Mouse (Mus musculus): ENCODE results near the gene Hsd11b1. TPM values are rescaled to one million over a fixed set of nuclear protein-coding genes. Genes with fewer than 3 reads are reported as not detected.
"Not testable (repeated sequence)": the region's sequence is repeated elsewhere in the genome, so short reads cannot be mapped to it uniquely, and the experiment has no call there.

Gene Hsd11b1
- polyA plus RNA-seq, 1 experiment = 0.12 TPM

GRCm38 (mm10) chr1:193289076-193289475 is 25.2 kb upstream of the Hsd11b1 start:
- Histone ChIP-seq H3K4me3 (ENCODE audit: insufficient read depth, poor library complexity, severe bottlenecking) (no peak overlapping the region), H3K79me2 (ENCODE audit: control insufficient read depth, insufficient read depth) (no peaks in the 10 kb centered on the region), H3K36me3 (ENCODE audit: control insufficient read depth, insufficient read depth) (no peaks in the 10 kb centered on the region), H3K27me3 (ENCODE audit: control insufficient read depth, insufficient read depth, insufficient read length) (no peaks in the 10 kb centered on the region), H3K79me3 (ENCODE audit: low read depth) (no peaks in the 10 kb centered on the region), H3ac (ENCODE audit: control insufficient read depth, insufficient read length, low read depth) (no peak overlapping the region)
- TF ChIP-seq FOSL1 (IDR thresholded peaks at IDR 0.05; ENCODE audit: insufficient read depth, low read length, poor library complexity, severe bottlenecking) = no peak

- no peak overlapping the region for H3ac ChIP-seq (ENCODE audit: control insufficient read depth, insufficient read length, low read depth)
- no peaks in the 10 kb centered on the region for H3K79me3 ChIP-seq (ENCODE audit: low read depth)
- H3K79me2 ChIP-seq (ENCODE audit: control insufficient read depth, insufficient read depth) = no peaks in the 10 kb centered on the region
- H3K4me3 ChIP-seq (ENCODE audit: insufficient read depth, poor library complexity, severe bottlenecking) = no peak overlapping the region
- TF ChIP-seq FOSL1 (IDR thresholded peaks at IDR 0.05; ENCODE audit: insufficient read depth, low read length, poor library complexity, severe bottlenecking) (no peak), CEBPB (IDR thresholded peaks at IDR 0.05; ENCODE audit: low read depth) (no peak), MAX (IDR thresholded peaks at IDR 0.05) (no peak), CTCF (IDR thresholded peaks at IDR 0.05; ENCODE audit: control insufficient read depth, insufficient read depth, insufficient read length) (no peak), MYOD1 (IDR thresholded peaks at IDR 0.05; ENCODE audit: control insufficient read depth, insufficient read length, low read depth) (no peak), MYOG (IDR thresholded peaks at IDR 0.05; ENCODE audit: control insufficient read depth, extremely low read depth, insufficient read length) (no peak), USF1 (IDR thresholded peaks at IDR 0.05; ENCODE audit: low read depth) (no peak)
- no peaks in the 10 kb centered on the region for H3K36me3 ChIP-seq (ENCODE audit: control insufficient read depth, insufficient read depth)
- no peaks in the 10 kb centered on the region for H3K27me3 ChIP-seq (ENCODE audit: control insufficient read depth, insufficient read depth, insufficient read length)
These were observed 23.7 kb upstream of the Hsd11b1 start for GRCm38 (mm10) chr1:193287578-193287977.

- not testable (repeated sequence) for H3K4me3 ChIP-seq (ENCODE audit: insufficient read depth, poor library complexity, severe bottlenecking); H3K79me2 ChIP-seq (ENCODE audit: control insufficient read depth, insufficient read depth); H3ac ChIP-seq (ENCODE audit: control insufficient read depth, insufficient read length, low read depth); H3K79me3 ChIP-seq (ENCODE audit: low read depth); H3K36me3 ChIP-seq (ENCODE audit: control insufficient read depth, insufficient read depth); H3K27me3 ChIP-seq (ENCODE audit: control insufficient read depth, insufficient read depth, insufficient read length)
These were observed 22.0 kb upstream of the Hsd11b1 start for GRCm38 (mm10) chr1:193285766-193286325.

GRCm38 (mm10) chr1:193284228-193284779 is 20.4 kb upstream of the Hsd11b1 start:
- Histone ChIP-seq H3K27me3 (ENCODE audit: control insufficient read depth, insufficient read depth, insufficient read length) (no peaks in the 10 kb centered on the region), H3K79me3 (ENCODE audit: low read depth) (no peaks in the 10 kb centered on the region), H3K36me3 (ENCODE audit: control insufficient read depth, insufficient read depth) (no peaks in the 10 kb centered on the region), H3ac (ENCODE audit: control insufficient read depth, insufficient read length, low read depth) (no peak overlapping the region), H3K79me2 (ENCODE audit: control insufficient read depth, insufficient read depth) (no peaks in the 10 kb centered on the region), H3K4me3 (ENCODE audit: insufficient read depth, poor library complexity, severe bottlenecking) (no peak overlapping the region)
- no peak for TF ChIP-seq MYOG (IDR thresholded peaks at IDR 0.05; ENCODE audit: control insufficient read depth, extremely low read depth, insufficient read length)
- TF ChIP-seq MAX (IDR thresholded peaks at IDR 0.05) = no peak
- TF ChIP-seq FOSL1 (IDR thresholded peaks at IDR 0.05; ENCODE audit: insufficient read depth, low read length, poor library complexity, severe bottlenecking) = no peak
- TF ChIP-seq USF1 (IDR thresholded peaks at IDR 0.05; ENCODE audit: low read depth) = no peak
- no peak for TF ChIP-seq CTCF (IDR thresholded peaks at IDR 0.05; ENCODE audit: control insufficient read depth, insufficient read depth, insufficient read length)
- no peak for TF ChIP-seq CEBPB (IDR thresholded peaks at IDR 0.05; ENCODE audit: low read depth)
- no peak for TF ChIP-seq MYOD1 (IDR thresholded peaks at IDR 0.05; ENCODE audit: control insufficient read depth, insufficient read length, low read depth)

GRCm38 (mm10) chr1:193281344-193281743 is 17.5 kb upstream of the Hsd11b1 start:
- no peak for TF ChIP-seq FOSL1 (IDR thresholded peaks at IDR 0.05; ENCODE audit: insufficient read depth, low read length, poor library complexity, severe bottlenecking)
- no peak for TF ChIP-seq USF1 (IDR thresholded peaks at IDR 0.05; ENCODE audit: low read depth)
- no peak for TF ChIP-seq MYOG (IDR thresholded peaks at IDR 0.05; ENCODE audit: control insufficient read depth, extremely low read depth, insufficient read length)
- no peak for TF ChIP-seq CEBPB (IDR thresholded peaks at IDR 0.05; ENCODE audit: low read depth)
- no peak for TF ChIP-seq MAX (IDR thresholded peaks at IDR 0.05)
- no peak for TF ChIP-seq MYOD1 (IDR thresholded peaks at IDR 0.05; ENCODE audit: control insufficient read depth, insufficient read length, low read depth)
- no peak for TF ChIP-seq CTCF (IDR thresholded peaks at IDR 0.05; ENCODE audit: control insufficient read depth, insufficient read depth, insufficient read length)
- H3K36me3 ChIP-seq (ENCODE audit: control insufficient read depth, insufficient read depth) = no peaks in the 10 kb centered on the region
- no peaks in the 10 kb centered on the region for H3K79me2 ChIP-seq (ENCODE audit: control insufficient read depth, insufficient read depth)
- H3K27me3 ChIP-seq (ENCODE audit: control insufficient read depth, insufficient read depth, insufficient read length) = no peaks in the 10 kb centered on the region
- no peak overlapping the region for H3K4me3 ChIP-seq (ENCODE audit: insufficient read depth, poor library complexity, severe bottlenecking)
- no peaks in the 10 kb centered on the region for H3K79me3 ChIP-seq (ENCODE audit: low read depth)
- H3ac ChIP-seq (ENCODE audit: control insufficient read depth, insufficient read length, low read depth) = no peak overlapping the region

- Histone ChIP-seq H3K36me3 (ENCODE audit: control insufficient read depth, insufficient read depth) (no peaks in the 10 kb centered on the region), H3K79me2 (ENCODE audit: control insufficient read depth, insufficient read depth) (no peaks in the 10 kb centered on the region), H3K79me3 (ENCODE audit: low read depth) (no peaks in the 10 kb centered on the region), H3K4me3 (ENCODE audit: insufficient read depth, poor library complexity, severe bottlenecking) (no peak overlapping the region), H3K27me3 (ENCODE audit: control insufficient read depth, insufficient read depth, insufficient read length) (no peaks in the 10 kb centered on the region), H3ac (ENCODE audit: control insufficient read depth, insufficient read length, low read depth) (no peak overlapping the region)
- TF ChIP-seq FOSL1 (IDR thresholded peaks at IDR 0.05; ENCODE audit: insufficient read depth, low read length, poor library complexity, severe bottlenecking) (no peak), MYOD1 (IDR thresholded peaks at IDR 0.05; ENCODE audit: control insufficient read depth, insufficient read length, low read depth) (no peak), USF1 (IDR thresholded peaks at IDR 0.05; ENCODE audit: low read depth) (no peak), CTCF (IDR thresholded peaks at IDR 0.05; ENCODE audit: control insufficient read depth, insufficient read depth, insufficient read length) (no peak), MAX (IDR thresholded peaks at IDR 0.05) (no peak), MYOG (IDR thresholded peaks at IDR 0.05; ENCODE audit: control insufficient read depth, extremely low read depth, insufficient read length) (no peak), CEBPB (IDR thresholded peaks at IDR 0.05; ENCODE audit: low read depth) (no peak)
These were observed 15.6 kb upstream of the Hsd11b1 start for GRCm38 (mm10) chr1:193279492-193279891.
